Mouse (Mus musculus) embryonic facial prominence, embryonic 12.5 days (tissue): ENCODE results near the gene Cox17. TPM values are rescaled to one million over a fixed set of nuclear protein-coding genes. Genes with fewer than 3 reads are reported as not detected.

ENCODE experiments used
- ATAC-seq: fragments of 200-750 bp; cut with Nextera tagmentation; 2 replicates; pipeline ENCODE4 v1.8.0; 2017; ENCODE audit not compliant: insufficient number of reproducible peaks, insufficient read depth, low FRiP score, low TSS enrichment
- H3K27ac ChIP-seq: fragments of 300-500 bp; sonication (generic); 2 replicates; pipeline ENCODE4 v1.5.1; 2016; ENCODE audit warnings: mild to moderate bottlenecking
- H3K27me3 ChIP-seq: fragments of 300-500 bp; sonication (generic); 2 replicates; pipeline ENCODE4 v1.6.1; 2016; ENCODE audit warnings: mild to moderate bottlenecking, moderate library complexity
- H3K36me3 ChIP-seq: fragments of 300-500 bp; sonication (generic); 2 replicates; pipeline ENCODE4 v1.6.1; 2016; ENCODE audit warnings: mild to moderate bottlenecking
- H3K4me1 ChIP-seq: fragments of 300-500 bp; sonication (generic); 2 replicates; pipeline ENCODE4 v1.6.1; 2016
- H3K4me2 ChIP-seq: fragments of 300-500 bp; sonication (generic); replicated peaks from 2 replicates; pipeline ENCODE4 v1.6.1; 2016; ENCODE audit warnings: mild to moderate bottlenecking, moderate library complexity
- H3K4me3 ChIP-seq: fragments of 300-500 bp; sonication (generic); 2 replicates; pipeline ENCODE4 v1.5.1; 2016; ENCODE audit warnings: mild to moderate bottlenecking
- H3K9ac ChIP-seq: fragments of 300-500 bp; sonication (generic); 2 replicates; pipeline ENCODE4 v1.6.1; 2016; ENCODE audit warnings: mild to moderate bottlenecking, moderate library complexity
- H3K9me3 ChIP-seq: fragments of 300-500 bp; sonication (generic); 2 replicates; pipeline ENCODE4 v1.6.1; 2016; ENCODE audit warnings: mild to moderate bottlenecking, moderate library complexity
- WGBS: fragments of 180-500 bp; shearing (Covaris S2); methylation state at CpG from one replicate; pipeline ENCODE4 v1.1.7; 2016; 5-methylcytosine and 5-hydroxymethylcytosine counted together
- polyA plus RNA-seq: library from polyadenylated mRNA; unstranded; fragments of >200 nt; fragmentation: Nextera tagmentation; extraction: Ambion mirVana; gene quantifications from 2 replicates; pipeline ENCODE4 v1.2.1, GENCODE M21; 2016

Gene Cox17
- polyA plus RNA-seq, 1 experiment from 2014 or later, result 111 TPM

GRCm38 (mm10) chr16:38363657-38364056, 16.9 kb downstream of the Cox17 start:
- Histone ChIP-seq H3K9me3 (no peaks in the 10 kb centered on the region), H3K4me1 (peaks cover 7% of the 10 kb centered on the region; the same call in 1 of the 2 replicates), H3K9ac (no peak overlapping the region), H3K27me3 (no peaks in the 10 kb centered on the region), H3K27ac (no peak overlapping the region), H3K4me2 (no peak overlapping the region), H3K36me3 (no peaks in the 10 kb centered on the region), H3K4me3 (no peak overlapping the region)
- WGBS, result 88% methylated on average over 7 of the region's 7 CpGs
- ATAC-seq, result no peak

DNA sequence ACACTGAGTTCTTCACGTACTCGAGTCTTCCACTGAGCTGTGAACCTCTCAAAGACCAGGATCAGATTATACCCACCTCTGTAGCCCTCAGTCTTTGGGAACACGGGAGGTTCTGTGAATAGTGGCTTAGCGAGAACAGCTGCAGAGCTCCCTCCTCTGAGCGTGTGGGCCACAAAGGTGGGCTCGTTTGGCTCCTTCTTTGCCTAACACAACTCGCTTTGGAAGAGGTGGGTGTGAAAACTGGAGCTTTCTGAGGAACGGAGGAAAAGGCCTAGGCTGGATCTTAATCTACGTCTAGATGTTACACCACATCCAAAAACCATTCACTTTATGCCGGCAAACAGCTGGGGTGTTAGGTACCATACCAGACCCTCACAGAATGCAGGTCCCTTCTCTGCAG, 18.6 kb downstream of the Cox17 start:
- 90% methylated on average over 10 of the region's 10 CpGs for WGBS
- Histone ChIP-seq H3K4me3 (no peak overlapping the region), H3K9me3 (no peaks in the 10 kb centered on the region), H3K27ac (no peak overlapping the region), H3K36me3 (no peaks in the 10 kb centered on the region), H3K9ac (no peak overlapping the region), H3K4me1 (peaks cover 7% of the 10 kb centered on the region; the same call in 1 of the 2 replicates), H3K4me2 (no peak overlapping the region), H3K27me3 (no peaks in the 10 kb centered on the region)
- no peak for ATAC-seq

GRCm38 (mm10) chr16:38366231-38366630, 19.4 kb downstream of the Cox17 start:
- H3K27me3 ChIP-seq, result no peaks in the 10 kb centered on the region
- H3K4me2 ChIP-seq, result no peak overlapping the region
- H3K27ac ChIP-seq, result no peak overlapping the region
- no peak for ATAC-seq
- H3K4me3 ChIP-seq, result no peak overlapping the region
- 87% methylated on average over 4 of the region's 4 CpGs for WGBS
- H3K4me1 ChIP-seq, result 0 out of 2 replicates have a peak, but pooled peaks cover 7% of the 10 kb centered on the region
- H3K9me3 ChIP-seq, result no peaks in the 10 kb centered on the region
- H3K9ac ChIP-seq, result no peak overlapping the region
- H3K36me3 ChIP-seq, result no peaks in the 10 kb centered on the region

- ATAC-seq, result no peak
- no peak overlapping the region for H3K4me3 ChIP-seq
- H3K27ac ChIP-seq, result no peak overlapping the region
- no peaks in the 10 kb centered on the region for H3K27me3 ChIP-seq
- H3K4me1 ChIP-seq, result no peaks in the 10 kb centered on the region
- H3K36me3 ChIP-seq, result no peaks in the 10 kb centered on the region
- WGBS, result 59% methylated on average over 10 of the region's 10 CpGs
- no peak overlapping the region for H3K9ac ChIP-seq
- no peaks in the 10 kb centered on the region for H3K9me3 ChIP-seq
- H3K4me2 ChIP-seq, result no peak overlapping the region
Observed at GRCm38 (mm10) chr16:38368336-38368735, 21.5 kb downstream of the Cox17 start.

DNA sequence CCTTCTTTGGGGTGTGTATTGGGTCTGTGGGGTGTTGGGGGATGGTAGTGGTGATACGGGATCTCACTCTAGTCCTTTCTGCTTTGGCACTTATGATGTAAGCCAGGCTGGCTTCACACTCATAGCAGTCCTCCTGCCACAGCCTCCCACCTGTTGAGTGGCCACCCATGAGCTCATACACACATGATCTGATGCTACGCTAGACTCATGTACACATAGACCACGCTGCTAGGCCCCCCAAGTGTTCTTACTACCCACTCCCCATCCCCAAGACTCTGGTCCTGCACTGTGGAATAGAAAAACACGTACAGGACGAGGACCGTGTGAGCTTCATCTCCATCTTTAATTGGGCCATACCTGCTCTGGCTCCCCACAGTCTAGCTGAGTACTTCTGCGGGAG, 22.2 kb downstream of the Cox17 start:
- no peaks in the 10 kb centered on the region for H3K4me1 ChIP-seq
- no peaks in the 10 kb centered on the region for H3K9me3 ChIP-seq
- H3K4me2 ChIP-seq, result no peak overlapping the region
- H3K27me3 ChIP-seq, result no peaks in the 10 kb centered on the region
- no peak for ATAC-seq
- no peak overlapping the region for H3K4me3 ChIP-seq
- no peaks in the 10 kb centered on the region for H3K36me3 ChIP-seq
- 87% methylated on average over 7 of the region's 7 CpGs for WGBS
- no peak overlapping the region for H3K27ac ChIP-seq
- no peak overlapping the region for H3K9ac ChIP-seq

- Histone ChIP-seq H3K9ac (no peak overlapping the region), H3K4me1 (no peaks in the 10 kb centered on the region), H3K27ac (no peak overlapping the region), H3K4me3 (no peak overlapping the region), H3K27me3 (no peaks in the 10 kb centered on the region), H3K9me3 (no peaks in the 10 kb centered on the region), H3K36me3 (no peaks in the 10 kb centered on the region), H3K4me2 (no peak overlapping the region)
- 88% methylated on average over 8 of the region's 8 CpGs for WGBS
- no peak for ATAC-seq
Observed at GRCm38 (mm10) chr16:38369431-38369830, 22.6 kb downstream of the Cox17 start.

- no peak overlapping the region for H3K27ac ChIP-seq
- no peaks in the 10 kb centered on the region for H3K36me3 ChIP-seq
- H3K4me1 ChIP-seq, result no peaks in the 10 kb centered on the region
- no peak overlapping the region for H3K9ac ChIP-seq
- H3K4me3 ChIP-seq, result no peak overlapping the region
- WGBS, result 66% methylated on average over 4 of the region's 4 CpGs
- no peak overlapping the region for H3K4me2 ChIP-seq
- H3K9me3 ChIP-seq, result no peaks in the 10 kb centered on the region
- no peak for ATAC-seq
- no peaks in the 10 kb centered on the region for H3K27me3 ChIP-seq
Observed at GRCm38 (mm10) chr16:38369992-38370484, 23.2 kb downstream of the Cox17 start.

- H3K9ac ChIP-seq, result no peak overlapping the region
- H3K27ac ChIP-seq, result 0 out of 2 replicates have a peak overlapping the region, but pooled peaks have one; percentile 36
- no peak overlapping the region for H3K4me2 ChIP-seq
- H3K4me3 ChIP-seq, result no peak overlapping the region
- WGBS, result 86% methylated on average over 8 of the region's 8 CpGs
- H3K27me3 ChIP-seq, result no peaks in the 10 kb centered on the region
- no peaks in the 10 kb centered on the region for H3K36me3 ChIP-seq
- ATAC-seq, result no peak
- no peaks in the 10 kb centered on the region for H3K9me3 ChIP-seq
- no peaks in the 10 kb centered on the region for H3K4me1 ChIP-seq
Observed at GRCm38 (mm10) chr16:38370633-38371374, 24.0 kb downstream of the Cox17 start.

DNA sequence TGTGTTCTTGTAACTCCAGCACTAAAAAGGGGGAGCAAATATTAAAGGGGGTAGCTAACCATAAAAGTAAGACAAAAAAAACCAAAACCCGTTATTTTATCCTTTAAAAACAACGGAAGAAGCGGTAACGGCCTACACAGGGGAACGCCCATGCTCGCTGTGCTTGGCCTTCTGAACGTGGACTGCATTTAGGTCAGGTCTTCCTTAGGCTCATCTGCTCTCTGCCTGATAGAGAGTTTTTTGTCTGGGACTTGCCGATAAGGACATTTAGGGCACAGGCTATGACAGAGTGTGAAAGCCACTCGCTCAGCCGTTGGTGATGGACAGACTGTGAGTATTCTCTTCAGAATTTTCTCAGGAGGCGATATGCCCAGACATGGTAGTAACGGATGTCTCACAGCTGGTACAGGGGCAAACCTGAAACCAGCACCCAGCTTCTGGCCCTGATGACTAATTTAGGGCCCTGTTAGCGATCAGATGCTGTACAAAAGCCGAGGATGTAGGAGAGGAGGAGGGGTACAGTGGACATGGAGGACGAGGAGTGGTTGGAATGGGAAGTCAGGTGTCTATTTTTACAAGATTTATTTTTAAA, 25.0 kb downstream of the Cox17 start:
- H3K4me3 ChIP-seq, result no peak overlapping the region
- 86% methylated on average over 15 of the region's 15 CpGs for WGBS
- H3K36me3 ChIP-seq, result no peaks in the 10 kb centered on the region
- ATAC-seq, result no peak
- no peak overlapping the region for H3K9ac ChIP-seq
- H3K9me3 ChIP-seq, result no peaks in the 10 kb centered on the region
- peaks cover 4% of the 10 kb centered on the region; the same call in 1 of the 2 replicates for H3K4me1 ChIP-seq
- H3K27me3 ChIP-seq, result no peaks in the 10 kb centered on the region
- H3K27ac ChIP-seq, result no peak overlapping the region
- H3K4me2 ChIP-seq, result no peak overlapping the region

DNA sequence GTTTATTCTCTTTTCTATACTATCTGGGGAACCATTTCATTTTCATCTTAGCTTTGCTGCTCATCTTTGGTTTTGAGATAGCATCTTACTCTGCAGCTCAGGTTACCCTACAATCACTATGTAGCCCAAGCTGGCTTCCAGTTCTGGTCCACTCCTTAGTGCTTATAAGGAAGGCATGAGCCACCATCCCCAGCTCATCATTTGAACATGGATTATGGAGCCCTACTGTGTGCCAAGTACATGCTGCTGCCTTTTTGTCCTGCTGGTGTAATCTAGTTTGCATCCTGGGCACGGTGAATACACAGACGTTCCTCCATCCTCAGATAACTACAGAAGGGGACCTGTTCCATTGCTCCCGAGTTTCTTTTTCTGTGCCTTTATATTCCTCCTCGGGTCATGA, 26.1 kb downstream of the Cox17 start:
- ATAC-seq, result no peak
- H3K27ac ChIP-seq, result no peak overlapping the region
- no peak overlapping the region for H3K4me3 ChIP-seq
- H3K9ac ChIP-seq, result no peak overlapping the region
- H3K36me3 ChIP-seq, result no peaks in the 10 kb centered on the region
- no peak overlapping the region for H3K4me2 ChIP-seq
- no peaks in the 10 kb centered on the region for H3K9me3 ChIP-seq
- H3K4me1 ChIP-seq, result peaks cover 8% of the 10 kb centered on the region; the same call in 1 of the 2 replicates
- 83% methylated on average over 4 of the region's 4 CpGs for WGBS
- H3K27me3 ChIP-seq, result no peaks in the 10 kb centered on the region

GRCm38 (mm10) chr16:38373439-38373838, 26.6 kb downstream of the Cox17 start:
- H3K9me3 ChIP-seq, result no peaks in the 10 kb centered on the region
- no peaks in the 10 kb centered on the region for H3K36me3 ChIP-seq
- no peak overlapping the region for H3K27ac ChIP-seq
- peaks cover 8% of the 10 kb centered on the region; the same call in 1 of the 2 replicates for H3K4me1 ChIP-seq
- 84% methylated on average over 10 of the region's 10 CpGs for WGBS
- ATAC-seq, result no peak
- H3K9ac ChIP-seq, result no peak overlapping the region
- no peak overlapping the region for H3K4me2 ChIP-seq
- no peak overlapping the region for H3K4me3 ChIP-seq
- no peaks in the 10 kb centered on the region for H3K27me3 ChIP-seq

DNA sequence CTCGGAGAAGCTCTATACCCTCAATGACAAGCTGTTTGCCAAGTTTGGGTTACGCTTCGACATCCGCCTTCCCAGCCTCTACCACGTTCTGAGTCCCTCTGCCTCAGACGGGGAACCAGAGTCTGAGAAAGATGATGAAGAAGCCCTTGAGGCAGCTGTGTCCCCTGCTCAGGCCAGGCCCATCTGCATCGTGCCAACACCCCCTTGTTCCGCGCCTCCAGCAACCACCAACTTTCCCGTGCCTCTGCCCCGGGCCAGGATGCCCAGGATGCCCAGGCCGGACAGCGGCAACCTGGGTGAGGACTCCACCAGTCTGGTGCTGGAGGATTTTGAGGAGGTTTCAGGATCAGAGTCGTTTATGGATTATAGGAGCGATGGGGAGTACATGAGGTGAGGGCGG, 27.1 kb downstream of the Cox17 start:
- 85% methylated on average over 16 of the region's 16 CpGs for WGBS

More for the DNA sequence above, 27.1 kb downstream of the Cox17 start:
- Histone ChIP-seq H3K4me3 (no peak overlapping the region), H3K9ac (no peak overlapping the region), H3K36me3 (no peaks in the 10 kb centered on the region), H3K4me1 (peaks cover 8% of the 10 kb centered on the region; the same call in 1 of the 2 replicates), H3K9me3 (no peaks in the 10 kb centered on the region), H3K27me3 (no peaks in the 10 kb centered on the region), H3K27ac (no peak overlapping the region), H3K4me2 (no peak overlapping the region)
- no peak for ATAC-seq
